Mouse (Mus musculus) naive thymus-derived CD4-positive, alpha-beta T cell, adult 2 months (primary cell): ENCODE measurements around the gene Zmym2.
A peak's percentile ranks its signal among the peaks of the same experiment; 100 is the strongest.
"Not testable (repeated sequence)": the region's sequence is repeated elsewhere in the genome, so short reads cannot be mapped to it uniquely, and the experiment has no call there.

Experiments
- DNase-seq: peaks from one replicate; pipeline ENCODE4 v3.0.0-alpha.2; 2011; ENCODE audit warnings: low read depth

The Zmym2 gene

DNA sequence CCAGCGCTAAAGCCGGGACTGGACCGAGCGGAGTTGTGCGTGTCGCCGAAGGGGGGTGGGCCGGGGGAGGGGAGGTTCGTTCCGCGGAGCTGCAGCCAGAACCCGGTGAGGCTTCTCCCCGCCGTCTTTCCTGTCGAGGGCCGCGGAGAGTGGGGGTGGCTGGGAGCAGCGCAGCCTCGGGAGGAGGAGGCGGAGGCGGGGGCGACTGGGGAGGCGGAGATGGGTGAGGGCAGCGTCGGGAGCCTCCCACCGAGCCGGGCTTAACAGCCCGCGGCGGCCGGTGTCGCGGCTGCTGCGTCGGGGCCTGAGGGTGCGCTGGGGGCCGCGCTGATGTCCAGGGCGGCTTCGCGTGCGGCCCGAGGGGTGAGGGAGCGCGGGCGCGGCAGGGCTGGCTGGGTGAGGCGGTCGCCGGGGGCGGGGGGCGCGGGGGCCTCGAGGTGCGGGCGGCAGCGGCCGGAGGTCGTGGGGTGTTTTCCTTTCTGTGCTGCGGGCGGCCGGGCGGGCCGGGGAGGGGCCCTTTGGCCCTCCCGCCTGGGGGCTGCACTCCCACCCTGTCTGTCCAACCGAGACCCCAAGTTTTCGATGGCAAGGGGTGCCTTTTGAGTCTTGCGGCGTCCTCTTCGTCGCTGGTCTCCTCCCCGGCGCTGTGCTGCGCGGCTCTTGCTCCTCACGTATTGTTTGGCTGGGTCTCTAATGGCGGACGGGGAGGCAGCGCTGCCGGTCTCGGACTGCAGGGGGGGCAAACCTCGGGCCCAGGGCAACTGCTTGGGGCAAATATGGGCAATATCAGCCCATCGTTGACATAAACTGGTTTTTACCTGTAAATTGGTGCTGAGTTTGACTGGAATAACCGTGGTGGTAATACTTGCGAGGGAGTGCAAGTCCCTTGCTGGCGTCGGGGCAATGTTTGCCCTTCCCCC lies at the start of gene Zmym2:
Gene Zmym2 (plus strand): TSS at position 60 of the 920 bp plus-strand sequence.
- DNase-seq = peak; percentile 89

GRCm38 (mm10) chr14:56844033-56844432 lies 42.4 kb upstream of the Zmym2 start:
- no peak for DNase-seq

GRCm38 (mm10) chr14:56844507-56844906 lies 41.9 kb upstream of the Zmym2 start:
- DNase-seq = no peak

GRCm38 (mm10) chr14:56848322-56848721 lies 38.1 kb upstream of the Zmym2 start:
- DNase-seq = no peak

- no peak for DNase-seq
Observed at GRCm38 (mm10) chr14:56849681-56850080, 36.8 kb upstream of the Zmym2 start.

DNA sequence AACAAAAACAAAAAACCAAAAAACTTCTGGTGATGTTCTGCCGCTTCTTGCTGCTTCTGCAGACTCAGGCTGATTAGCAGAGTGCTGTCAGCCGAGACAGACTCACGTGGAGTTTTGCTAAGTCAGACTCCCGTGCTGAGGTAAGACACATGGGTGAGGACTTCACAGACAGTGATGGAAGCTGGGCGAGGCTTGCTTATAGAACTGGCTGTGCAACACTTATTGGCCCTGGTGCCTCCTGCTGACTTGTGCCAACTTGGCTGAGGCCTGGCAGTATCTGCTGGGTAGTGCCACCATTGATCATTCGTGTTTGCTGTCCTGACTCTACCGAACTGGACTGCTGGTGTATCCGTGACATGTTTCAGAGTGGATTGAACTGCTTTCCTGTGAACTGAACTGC lies 22.4 kb upstream of the Zmym2 start:
- no peak for DNase-seq

- no peak for DNase-seq
Observed at GRCm38 (mm10) chr14:56864641-56865040, 21.8 kb upstream of the Zmym2 start.

GRCm38 (mm10) chr14:56865112-56865511 lies 21.3 kb upstream of the Zmym2 start:
- DNase-seq = not testable (repeated sequence)

- no peak for DNase-seq
Observed at GRCm38 (mm10) chr14:56873525-56873924, 12.9 kb upstream of the Zmym2 start.

DNA sequence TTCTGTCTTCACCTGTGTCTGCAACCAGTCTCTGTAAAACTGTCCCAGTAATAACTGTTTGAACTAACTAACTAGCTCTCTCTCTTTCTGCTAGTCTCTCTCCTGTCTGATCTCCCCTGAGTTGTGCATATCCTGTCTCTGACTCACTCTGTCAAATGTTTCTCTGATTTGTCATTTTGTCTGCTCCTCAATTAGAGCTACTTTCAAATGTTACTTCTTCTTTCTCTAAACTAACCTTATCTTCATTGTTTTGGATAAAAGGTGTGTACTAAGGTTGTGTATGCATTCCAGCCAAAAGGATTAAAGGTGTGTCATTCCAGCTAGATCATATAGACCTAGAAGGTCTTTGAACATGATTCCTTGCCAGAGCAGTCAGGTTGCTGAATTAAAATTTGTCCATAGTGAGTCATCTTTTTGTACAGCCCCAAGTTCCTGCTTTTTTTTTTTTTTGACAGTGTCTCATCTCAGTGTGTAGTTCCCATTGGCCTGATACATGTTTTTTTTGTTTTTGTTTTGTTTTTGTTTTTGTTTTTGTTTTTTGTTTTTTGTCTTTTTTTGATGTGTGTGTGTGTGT lies 10.8 kb upstream of the Zmym2 start:
- DNase-seq = no peak

DNA sequence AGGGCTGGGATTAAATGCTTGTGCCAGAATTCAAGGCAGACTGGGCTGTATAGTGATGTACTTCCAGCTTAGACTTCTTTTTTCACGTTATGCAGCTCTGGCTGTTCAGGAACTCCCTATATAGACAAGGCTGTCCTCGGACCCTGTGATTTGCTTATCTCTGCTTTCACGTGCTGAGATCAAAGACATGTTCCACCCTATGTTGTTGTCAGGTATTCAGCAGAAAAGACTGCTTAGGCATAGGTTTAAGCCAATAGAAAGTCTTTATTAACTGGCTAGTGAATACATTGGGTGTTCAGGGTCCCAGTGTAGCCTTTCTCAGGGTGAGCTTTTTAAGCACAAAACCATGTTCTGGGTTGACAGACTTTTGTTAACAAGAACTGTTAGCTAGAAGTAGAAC lies 5.2 kb upstream of the Zmym2 start:
- DNase-seq = no peak

DNA sequence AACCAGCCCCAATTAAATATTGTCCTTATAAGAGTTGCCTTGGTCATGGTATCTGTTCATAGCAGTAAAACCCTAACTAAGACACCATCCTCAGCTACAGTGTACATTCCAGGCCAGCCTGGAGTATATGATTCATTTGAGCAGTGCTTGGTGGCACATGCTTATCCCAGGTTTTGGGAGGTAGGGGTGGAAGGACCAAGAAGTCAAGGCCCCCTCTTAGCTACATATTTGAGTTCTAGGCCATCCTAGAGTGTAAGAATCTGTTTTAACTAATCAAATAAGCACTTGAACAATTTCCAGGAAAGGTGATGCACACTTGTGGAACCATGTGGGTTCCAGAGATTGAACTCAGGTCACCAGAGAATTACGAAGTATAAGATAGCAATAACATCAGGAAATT lies 3.0 kb upstream of the Zmym2 start:
- no peak for DNase-seq

DNA sequence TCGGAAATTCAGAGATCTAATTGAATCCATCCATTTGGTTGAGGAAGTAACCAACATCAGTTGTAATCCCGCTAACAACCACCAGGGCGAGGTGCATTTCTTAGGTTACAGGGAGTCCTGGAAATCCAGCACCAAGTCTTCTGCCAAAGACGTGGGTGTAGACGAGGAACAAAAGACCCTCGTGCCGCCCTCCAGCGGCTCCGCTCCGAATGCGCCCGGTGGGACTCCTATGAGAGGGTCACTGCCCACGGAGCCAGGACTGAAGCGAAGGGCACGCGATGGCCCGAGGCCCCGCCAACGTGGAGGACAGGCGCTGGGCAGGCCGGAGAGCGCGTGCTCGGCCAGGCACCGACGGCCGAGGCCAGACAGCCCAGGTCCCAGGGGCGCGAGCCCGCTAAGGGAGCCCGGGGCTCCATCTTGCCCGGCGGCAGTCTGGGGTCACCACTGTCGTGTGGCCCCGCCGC lies 1.1 kb upstream of the Zmym2 start:
- peak; percentile 94 for DNase-seq

DNA sequence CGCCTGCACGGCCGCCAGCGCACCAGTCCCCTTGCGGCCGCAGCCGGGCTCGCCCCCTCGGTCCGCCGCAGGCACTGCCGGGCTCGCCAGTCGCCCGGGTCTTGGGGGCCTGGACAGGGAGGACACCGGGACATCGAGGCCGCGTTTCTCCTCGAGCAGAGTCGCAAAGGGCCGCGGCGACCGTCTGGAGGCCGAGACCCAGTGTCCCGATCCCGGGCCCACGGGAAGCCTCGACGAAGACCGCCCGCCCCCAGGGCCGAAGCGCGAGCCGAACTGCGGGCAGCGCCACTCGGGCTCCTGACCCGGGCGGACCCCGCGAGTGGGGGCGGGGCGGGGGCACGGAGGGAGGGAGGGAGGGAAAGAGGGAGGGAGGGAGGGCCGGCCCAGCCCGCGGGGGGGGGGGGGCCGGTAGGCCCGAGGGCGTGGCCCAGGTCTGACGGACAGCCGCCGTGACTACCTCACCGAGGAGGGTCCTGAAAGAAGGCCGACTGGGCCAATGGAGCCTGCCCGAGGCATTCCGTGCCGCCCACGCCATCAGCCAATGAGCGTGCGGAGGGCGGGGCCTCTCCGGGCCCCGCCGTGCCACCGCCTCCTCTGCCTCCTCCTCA lies 363 bp upstream of the Zmym2 start:
- DNase-seq = peak; percentile 84

DNA sequence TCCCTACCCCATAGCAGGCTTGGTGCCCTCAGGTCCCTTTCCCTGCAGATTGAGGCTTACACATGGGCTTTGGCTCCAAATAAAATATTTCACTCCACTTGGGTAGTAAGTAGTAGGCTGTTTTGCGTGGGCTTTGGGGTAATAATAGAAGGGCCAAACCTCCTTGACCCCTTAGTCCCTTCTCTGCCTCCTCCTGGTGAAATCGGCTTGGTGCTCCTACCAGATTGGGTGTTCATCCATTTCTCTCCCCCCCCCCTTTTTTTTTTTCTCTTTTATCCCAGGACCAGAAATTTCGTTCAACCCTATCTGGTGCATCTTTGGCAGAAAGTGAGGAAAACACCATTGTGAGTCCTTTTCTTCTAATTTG lies 1.0 kb downstream of the Zmym2 start:
- no peak for DNase-seq

- peak; percentile 90 for DNase-seq
Observed at GRCm38 (mm10) chr14:56887887-56888286, 1.4 kb downstream of the Zmym2 start.

DNA sequence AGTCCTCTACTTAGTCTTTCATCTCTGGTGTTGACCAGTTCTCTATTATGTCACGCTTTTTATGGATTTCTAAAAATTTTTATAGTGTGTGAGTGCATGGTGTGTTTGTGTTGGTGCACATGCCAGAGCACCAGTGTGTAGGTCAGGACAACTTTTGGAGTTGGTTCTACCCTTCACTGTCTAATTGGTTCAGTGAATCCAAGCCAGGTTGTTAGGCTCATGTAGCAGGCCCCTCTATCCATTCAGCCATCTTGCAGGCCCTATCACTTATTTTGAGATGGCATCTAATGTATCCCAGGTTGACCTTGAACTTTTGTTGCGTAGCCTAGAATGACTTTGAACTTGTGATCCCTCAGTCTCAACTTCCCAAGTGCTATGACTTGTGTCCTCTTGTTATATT lies 2.0 kb downstream of the Zmym2 start:
- DNase-seq = no peak

- DNase-seq = no peak
Observed at GRCm38 (mm10) chr14:56894417-56894816, 8.0 kb downstream of the Zmym2 start.

GRCm38 (mm10) chr14:56896521-56896920 lies 10.1 kb downstream of the Zmym2 start:
- no peak for DNase-seq

- DNase-seq = no peak
Observed at GRCm38 (mm10) chr14:56897475-56897874, 11.0 kb downstream of the Zmym2 start.

DNA sequence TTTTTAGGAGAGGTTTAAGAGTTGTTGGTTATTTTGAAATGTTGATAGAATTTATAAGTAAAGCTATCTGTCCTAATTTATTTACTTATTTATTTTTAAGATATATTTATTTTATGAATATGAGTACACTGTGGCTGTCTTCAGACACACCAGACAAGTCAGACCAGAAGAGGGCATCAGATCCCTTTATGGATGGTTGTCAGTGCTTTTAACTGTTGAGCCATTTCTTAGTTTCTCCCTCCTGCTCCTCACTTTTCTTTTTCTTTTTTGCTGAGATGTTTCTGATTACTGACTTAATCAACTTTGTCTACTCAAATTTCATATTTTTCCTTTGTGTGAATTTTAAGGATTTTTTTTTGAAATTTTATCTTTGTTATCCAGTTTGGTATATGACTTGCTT lies 13.2 kb downstream of the Zmym2 start:
- DNase-seq = no peak

DNA sequence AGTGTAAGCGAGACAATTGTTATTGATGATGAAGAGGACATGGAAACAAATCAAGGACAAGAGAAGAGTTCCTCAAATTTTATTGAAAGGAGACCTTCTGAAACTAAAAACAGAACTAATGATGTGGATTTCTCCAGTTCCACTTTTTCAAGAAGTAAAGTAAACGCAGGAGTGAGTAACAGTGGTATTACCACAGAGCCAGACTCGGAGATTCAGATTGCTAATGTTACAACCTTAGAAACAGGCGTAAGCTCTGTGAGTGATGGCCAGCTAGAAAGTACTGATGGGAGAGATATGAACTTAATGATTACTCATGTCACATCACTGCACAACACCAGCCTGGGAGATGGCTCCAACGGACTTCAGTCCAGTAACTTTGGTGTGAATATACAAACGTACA lies 16.6 kb downstream of the Zmym2 start:
- no peak for DNase-seq

GRCm38 (mm10) chr14:56905696-56906095 lies 19.2 kb downstream of the Zmym2 start:
- no peak for DNase-seq
